Comparison of ENCODE assay signal across 8 mouse cellular contexts in genomic region chr2:125516594-125516993, GRCm38 (mm10). TPM values are rescaled to one million over a fixed set of nuclear protein-coding genes. Genes with fewer than 3 reads are reported as not detected.
DNase-seq lines count a peak whose midpoint lies in the region; ATAC-seq lines count a peak whose summit lies in the region.
"Had no signal": no experiment of that assay in that cellular context is flagged by ENCODE, and none has a peak within 500 bp of the region (broad histone marks: within the 10 kb centered on the region; RNA-seq: fewer than 3 reads in every experiment).

No protein-coding gene starts in this region.

- no peak overlapping the region for H3K4me2 ChIP-seq in embryonic facial prominence, embryonic 12.5 days (replicated peaks)
- no peak overlapping the region for H3K4me2 ChIP-seq in intestine, embryonic 16.5 days (ENCODE audit: low read depth, low read length)
- H3K4me2 ChIP-seq in lung, embryonic 15.5 days, result no peak overlapping the region

- H3K4me3 ChIP-seq in embryonic facial prominence, embryonic 12.5 days, result no peak overlapping the region
- no peak overlapping the region for H3K4me3 ChIP-seq in intestine, embryonic 16.5 days (ENCODE audit: low read length)
- H3K4me3 ChIP-seq in lung, embryonic 15.5 days, result no peak overlapping the region

- ATAC-seq in embryonic facial prominence, embryonic 12.5 days (ENCODE audit: insufficient number of reproducible peaks, insufficient read depth, low FRiP score, low TSS enrichment), result peak; percentile 72; the same call in 1 of the 2 replicates
- ATAC-seq in intestine, embryonic 16.5 days, result peak; percentile 50
- peak; percentile 96 for ATAC-seq in lung, embryonic 15.5 days (ENCODE audit: borderline replicate concordance, extremely low read depth, low FRiP score, low TSS enrichment)

- no peaks in the 10 kb centered on the region for H3K36me3 ChIP-seq in embryonic facial prominence, embryonic 12.5 days
- H3K36me3 ChIP-seq in intestine, embryonic 16.5 days (ENCODE audit: control insufficient read depth, insufficient read depth, low read length), result no peaks in the 10 kb centered on the region
- no peaks in the 10 kb centered on the region for H3K36me3 ChIP-seq in lung, embryonic 15.5 days

- peaks cover 16% of the 10 kb centered on the region; the same call in 1 of the 2 replicates for H3K4me1 ChIP-seq in embryonic facial prominence, embryonic 12.5 days
- H3K4me1 ChIP-seq in intestine, embryonic 16.5 days (ENCODE audit: control insufficient read depth, insufficient read depth, low read length), result no peaks in the 10 kb centered on the region
- 0 out of 2 replicates have a peak, but pooled peaks cover 16% of the 10 kb centered on the region for H3K4me1 ChIP-seq in lung, embryonic 15.5 days

- 9% methylated on average over 4 of the region's 4 CpGs for WGBS in embryonic facial prominence, embryonic 12.5 days
- 13% methylated on average over 4 of the region's 4 CpGs for WGBS in intestine, embryonic 16.5 days
- 7% methylated on average over 4 of the region's 4 CpGs for WGBS in lung, embryonic 15.5 days

- no peak overlapping the region for H3K9ac ChIP-seq in embryonic facial prominence, embryonic 12.5 days
- H3K9ac ChIP-seq in intestine, embryonic 16.5 days (ENCODE audit: low read depth, low read length), result no peak overlapping the region
- no peak overlapping the region for H3K9ac ChIP-seq in lung, embryonic 15.5 days

- no peaks in the 10 kb centered on the region for H3K27me3 ChIP-seq in embryonic facial prominence, embryonic 12.5 days
- no peaks in the 10 kb centered on the region for H3K27me3 ChIP-seq in intestine, embryonic 16.5 days (replicated peaks; ENCODE audit: control insufficient read depth, insufficient read depth, low read length)
- H3K27me3 ChIP-seq in lung, embryonic 15.5 days, result no peaks in the 10 kb centered on the region

- H3K27ac ChIP-seq in embryonic facial prominence, embryonic 12.5 days, result no peak overlapping the region
- no peak overlapping the region for H3K27ac ChIP-seq in intestine, embryonic 16.5 days (ENCODE audit: low read length)
- H3K27ac ChIP-seq in lung, embryonic 15.5 days, result peak overlapping the region; percentile 49
- H3K27ac ChIP-seq: macrophage had no signal

- no peaks in the 10 kb centered on the region for H3K9me3 ChIP-seq in embryonic facial prominence, embryonic 12.5 days
- no peaks in the 10 kb centered on the region for H3K9me3 ChIP-seq in intestine, embryonic 16.5 days (ENCODE audit: control insufficient read depth, low read length)
- H3K9me3 ChIP-seq in lung, embryonic 15.5 days, result no peaks in the 10 kb centered on the region

- DNase-seq in c-Kit-positive CD71-positive TER-119-positive erythroid progenitor cells, embryonic 14.5 days (ENCODE audit: low spot score), result peak; percentile 18
- no peak for DNase-seq in layer of hippocampus, postnatal 36 days
- no peak for DNase-seq in layer of hippocampus, postnatal 10 days (ENCODE audit: low spot score in 2 of 2)
- no peak for DNase-seq in layer of hippocampus, adult 11-12 months (ENCODE audit: low spot score)

RNA-seq across cellular contexts. Expression of gene Fbn1, which starts 8.8 kb away (rescaled TPM):
- 24.8 and 27.1 TPM in 2 replicates for polyA plus RNA-seq in embryonic facial prominence, embryonic 12.5 days (2016; fragmentation: Nextera tagmentation; extraction: Ambion mirVana)
- polyA plus RNA-seq in intestine, embryonic 16.5 days (2015; fragmentation: Nextera tagmentation; extraction: Ambion mirVana), result 12.6 and 15.6 TPM in 2 replicates
- 30.4 and 32.5 TPM in 2 replicates for polyA plus RNA-seq in lung, embryonic 15.5 days (2015; fragmentation: Nextera tagmentation; extraction: Ambion mirVana)
- 10 to 100 TPM in 1 of 2 experiments, 1 to 10 TPM in 1; 7.6 to 10.4 TPM for total RNA-seq in layer of hippocampus, postnatal 36 days (2021)
- 10 to 100 TPM; 10.3 to 13.2 TPM for total RNA-seq in layer of hippocampus, postnatal 10 days (2021)

RNA-seq across cellular contexts. Expression of gene Gm9913, which starts 11.7 kb away (rescaled TPM):
- 0.51 and 0.67 TPM in 2 replicates for polyA plus RNA-seq in embryonic facial prominence, embryonic 12.5 days (2016; fragmentation: Nextera tagmentation; extraction: Ambion mirVana)
- polyA plus RNA-seq in intestine, embryonic 16.5 days (2015; fragmentation: Nextera tagmentation; extraction: Ambion mirVana), result 0.16 and 0.51 TPM in 2 replicates
- polyA plus RNA-seq in lung, embryonic 15.5 days (2015; fragmentation: Nextera tagmentation; extraction: Ambion mirVana), result 0.44 and 0.50 TPM in 2 replicates
- total RNA-seq in layer of hippocampus, postnatal 36 days (2021), result under 1 TPM; 0.27 to 0.56 TPM
- under 1 TPM; 0.16 to 0.22 TPM for total RNA-seq in layer of hippocampus, postnatal 10 days (2021)
- polyA plus RNA-seq: macrophage had no signal
